In genomic region chr4:87467018-87467417, GRCm38 (mm10) we compare ENCODE assay signal across 11 mouse cellular contexts.
"Had no signal": no experiment of that assay in that cellular context is flagged by ENCODE, and none has a peak within 500 bp of the region (broad histone marks: within the 10 kb centered on the region; RNA-seq: fewer than 3 reads in every experiment).

No protein-coding gene starts in this region.

- H3K4me1 ChIP-seq: liver, embryonic 15.5 days had no signal

- H3K4me3 ChIP-seq: left cerebral cortex, adult 2 months; limb, embryonic 10.5 days; liver, embryonic 15.5 days; midbrain, embryonic 13.5 days had no signal

- H3K27me3 ChIP-seq: liver, embryonic 15.5 days; midbrain, embryonic 13.5 days had no signal

- H3K36me3 ChIP-seq: limb, embryonic 10.5 days; liver, embryonic 15.5 days; midbrain, embryonic 13.5 days had no signal

- H3K4me2 ChIP-seq: liver, embryonic 11.5 days; liver, embryonic 15.5 days; midbrain, embryonic 13.5 days had no signal

- ATAC-seq: intestine, postnatal 0 days; lung, postnatal 0 days; midbrain, embryonic 13.5 days had no signal

- H3K27ac ChIP-seq: left cerebral cortex, adult 2 months; limb, embryonic 10.5 days; liver, embryonic 15.5 days; midbrain, embryonic 13.5 days; stomach, postnatal 0 days had no signal

- H3K9ac ChIP-seq: liver, embryonic 15.5 days; midbrain, embryonic 13.5 days had no signal

- H3K9me3 ChIP-seq: limb, embryonic 10.5 days; liver, embryonic 15.5 days; midbrain, embryonic 13.5 days had no signal

- DNase-seq: lung, adult 2 months; lung, postnatal 36 days; thymus, postnatal 14 days had no signal
